Mouse (Mus musculus) erythroblast, adult 5-6 weeks (primary cell): ENCODE measurements around the gene Csnk1e. TPM values are rescaled to one million over a fixed set of nuclear protein-coding genes. Genes with fewer than 3 reads are reported as not detected.

Experiments used
- ATAC-seq: replicated peaks from 2 replicates; pipeline ENCODE4 v1.8.0; 2016; ENCODE audit warnings: moderate number of reproducible peaks, mild to moderate bottlenecking, moderate TSS enrichment, inconsistent platforms; ENCODE audit not compliant: poor library complexity, low FRiP score, severe bottlenecking
- total RNA-seq, 2 experiments: library from RNA; stranded (forward) in 1 of 2; stranded (reverse) in 1 of 2; fragments of 150-400 nt in 1 of 2; fragments of 200-764, 138-1000 nt in 1 of 2; gene quantifications; 2 replicates each; pipeline versions ENCODE4 v1.2.3 to v1.2.4; 2015 to 2017; ENCODE audit warnings: low replicate concordance in 2 of 2

Csnk1e gene
- total RNA-seq, 2 experiments from 2014 or later, result 14.6 to 16.3 TPM

DNA sequence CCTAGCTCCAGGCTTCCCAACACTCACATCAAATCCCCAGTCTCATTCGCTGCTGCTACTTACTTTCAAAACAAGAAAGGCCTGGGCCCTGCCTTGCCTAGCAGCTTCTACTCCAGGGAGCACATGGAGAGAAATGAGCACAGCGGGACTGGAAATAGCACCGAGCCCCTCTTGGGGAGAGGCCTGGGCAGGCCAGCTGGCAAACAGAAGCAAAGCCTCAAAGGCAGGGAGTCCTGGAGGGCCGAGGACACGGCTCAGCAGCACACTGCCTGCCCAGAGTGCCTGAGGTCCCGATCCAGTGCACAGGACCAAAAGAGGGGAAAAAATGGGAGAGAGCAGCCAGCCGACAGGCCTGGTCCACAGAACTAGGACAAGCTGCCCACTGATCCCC, 54.4 kb downstream of the Csnk1e start:
- no peak for ATAC-seq

DNA sequence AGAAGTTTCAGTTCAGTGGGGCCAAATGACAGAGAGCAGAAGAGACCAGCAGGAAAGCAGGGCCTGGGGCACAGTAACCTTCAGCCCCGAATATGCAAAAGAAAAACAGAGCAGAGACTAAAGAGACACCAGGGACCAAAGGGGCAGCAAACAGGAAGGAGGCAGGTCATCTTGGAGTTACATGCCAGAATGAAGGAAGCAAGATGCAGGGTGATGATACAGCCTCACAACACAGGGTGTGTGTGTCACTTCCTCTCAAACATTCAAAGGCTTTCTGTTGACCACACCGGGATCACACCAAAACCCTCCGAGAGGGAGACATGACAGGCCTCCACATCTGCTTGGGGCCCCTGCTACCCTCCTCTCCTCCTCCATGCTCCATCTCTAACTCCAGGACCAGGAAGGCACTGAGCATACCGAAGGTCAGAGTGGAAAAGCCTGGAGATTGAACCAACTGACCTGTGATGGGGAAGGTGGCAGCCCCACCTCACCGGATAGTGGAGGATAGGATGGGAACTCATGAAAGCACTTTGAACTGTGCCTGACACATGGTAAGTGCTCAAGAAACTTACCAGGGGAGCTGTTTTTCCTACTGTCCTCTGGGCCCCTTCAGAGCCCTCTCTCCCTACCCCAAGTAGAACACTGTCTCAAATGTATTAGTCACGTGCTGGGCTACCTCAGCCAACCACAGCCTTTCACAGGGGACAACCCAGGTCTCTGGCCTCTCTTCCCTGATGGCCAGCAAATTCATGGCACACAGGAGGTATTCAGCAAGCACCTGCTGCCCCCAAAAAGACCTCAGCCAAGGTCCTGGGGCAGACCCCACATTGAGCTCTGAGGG, 55.0 kb downstream of the Csnk1e start:
- ATAC-seq, result no peak

DNA sequence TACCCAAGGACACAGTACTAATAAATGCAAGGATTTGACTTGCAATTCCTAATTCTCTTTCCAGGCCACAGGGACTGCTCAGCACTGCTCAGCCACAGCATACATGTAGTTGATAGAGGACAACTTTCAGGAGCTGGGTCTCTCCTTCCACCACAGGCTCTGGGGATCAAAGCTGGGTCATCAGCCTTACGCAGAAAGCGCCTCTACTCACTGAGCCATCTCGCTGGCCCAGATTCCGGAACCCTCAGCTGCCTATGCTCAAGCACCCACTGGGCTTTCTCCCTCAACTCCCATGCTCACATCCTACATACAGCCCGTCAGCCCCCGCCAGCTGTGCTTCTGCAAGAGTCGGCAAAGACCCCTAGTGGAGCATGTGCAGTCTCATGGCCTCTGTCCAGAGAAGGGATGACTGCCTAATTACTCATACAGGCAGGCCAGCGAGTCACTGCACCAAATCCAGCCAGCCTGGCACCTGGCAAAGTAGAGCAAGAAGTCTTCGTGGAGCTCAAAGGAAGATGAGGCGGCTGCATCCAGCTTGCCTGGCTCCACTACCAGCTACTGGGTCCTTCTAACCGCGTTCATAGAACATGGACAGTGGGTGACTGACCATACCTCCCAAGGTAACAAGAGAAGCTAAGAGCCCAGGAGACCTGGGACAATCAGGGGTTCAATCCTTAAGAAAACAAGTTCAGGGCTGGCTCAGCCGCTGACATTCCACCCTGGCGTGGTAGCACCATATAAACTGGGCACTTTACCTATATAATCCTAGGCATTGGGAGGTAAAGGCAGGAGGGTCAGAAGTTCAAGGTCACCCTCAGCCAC, 55.9 kb downstream of the Csnk1e start:
- no peak for ATAC-seq

DNA sequence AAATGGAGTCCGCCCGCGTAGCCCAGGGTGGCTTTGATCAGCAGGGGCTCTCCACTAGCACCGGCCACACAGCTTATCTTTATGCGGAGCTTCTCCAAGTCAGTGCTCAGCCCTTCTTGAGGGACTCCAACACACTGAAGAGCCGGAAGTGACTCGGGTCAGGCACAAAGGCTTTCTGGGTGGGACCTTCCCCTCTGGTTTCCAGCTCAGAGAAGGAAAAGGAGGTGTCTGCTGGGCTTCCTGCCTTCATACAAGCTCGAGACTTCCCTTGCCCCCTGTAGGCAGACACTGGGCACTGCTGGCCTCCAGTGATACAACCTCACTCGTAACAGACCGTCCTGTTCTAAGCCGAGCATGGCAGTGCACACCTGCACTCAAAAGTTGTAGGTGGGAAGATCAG, 58.6 kb downstream of the Csnk1e start:
- ATAC-seq, result no peak

DNA sequence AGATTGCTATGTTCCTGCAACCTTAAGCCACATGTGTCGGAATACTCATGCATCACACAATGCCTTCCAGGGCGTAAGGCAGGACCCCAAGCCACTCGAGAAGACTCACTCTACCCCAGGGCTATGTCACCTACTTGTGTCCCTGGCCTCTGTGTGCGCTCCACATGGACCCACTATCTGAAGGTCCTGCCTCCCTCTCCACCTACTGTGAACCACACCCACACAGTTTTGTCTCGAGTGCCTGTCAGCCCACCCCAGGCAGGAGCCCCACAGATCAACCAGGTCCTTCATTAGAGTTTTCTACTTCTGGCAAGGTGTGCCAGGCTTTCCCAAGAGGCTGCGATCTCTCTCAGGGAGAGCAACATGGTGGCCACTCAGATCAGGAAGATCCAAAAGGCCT, 60.1 kb downstream of the Csnk1e start:
- ATAC-seq, result no peak

DNA sequence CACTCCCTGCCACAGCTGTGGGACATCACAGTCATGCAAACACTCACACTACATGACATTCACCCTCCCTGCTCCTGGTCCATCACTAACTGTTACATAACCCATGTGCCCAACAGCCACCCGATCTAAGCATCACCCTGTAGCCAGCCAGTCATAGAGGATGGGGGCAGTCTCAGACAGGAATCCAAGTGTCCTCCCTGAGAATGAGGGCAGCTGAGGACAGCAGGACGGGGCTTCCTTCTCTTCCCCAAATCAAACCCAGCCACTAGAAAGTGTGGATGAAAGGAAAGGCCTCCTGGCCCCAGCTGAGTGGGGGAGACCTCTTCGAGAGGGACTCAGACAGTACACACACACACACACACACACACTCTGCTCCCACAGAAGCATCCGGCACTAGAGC, 60.5 kb downstream of the Csnk1e start:
- no peak for ATAC-seq

DNA sequence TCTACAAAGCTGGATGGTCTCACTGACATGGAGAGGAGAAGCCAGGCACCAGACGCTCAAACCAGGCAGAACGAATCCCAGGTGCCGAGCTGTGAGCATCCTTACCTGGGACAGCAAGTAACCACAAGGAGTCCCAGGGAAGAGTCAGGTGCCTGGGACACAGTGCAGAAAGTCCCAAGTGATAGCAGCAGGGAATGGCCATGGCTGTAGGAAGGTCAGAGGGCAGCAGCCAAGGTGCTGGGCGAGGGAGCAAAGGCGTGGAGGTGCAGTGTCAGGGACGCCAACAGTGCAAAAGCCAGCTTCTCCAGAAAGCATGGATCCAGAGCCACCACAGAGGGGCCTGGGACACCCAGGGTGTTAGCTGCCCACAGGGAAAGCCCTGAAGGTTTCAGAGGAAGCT, 62.3 kb downstream of the Csnk1e start:
- ATAC-seq, result no peak

DNA sequence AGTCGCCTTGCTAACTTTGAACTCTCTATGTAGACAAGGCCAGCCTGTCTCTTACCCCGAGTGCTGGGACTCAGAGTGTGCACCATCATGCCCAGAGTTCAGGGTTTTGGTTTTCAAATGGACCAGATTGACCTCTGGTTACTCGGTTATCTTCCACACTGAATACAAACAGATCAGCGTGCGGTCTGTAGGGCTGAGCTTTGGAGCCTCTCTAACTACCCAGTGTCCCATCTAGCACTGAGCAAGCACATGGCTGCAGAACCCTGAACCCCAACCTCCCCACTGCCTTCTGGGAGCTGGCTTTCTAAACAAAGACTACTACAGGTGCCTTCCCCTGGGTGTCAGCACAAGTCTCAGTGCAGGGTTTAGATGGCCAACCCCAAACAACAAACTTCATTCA, 62.8 kb downstream of the Csnk1e start:
- no peak for ATAC-seq

DNA sequence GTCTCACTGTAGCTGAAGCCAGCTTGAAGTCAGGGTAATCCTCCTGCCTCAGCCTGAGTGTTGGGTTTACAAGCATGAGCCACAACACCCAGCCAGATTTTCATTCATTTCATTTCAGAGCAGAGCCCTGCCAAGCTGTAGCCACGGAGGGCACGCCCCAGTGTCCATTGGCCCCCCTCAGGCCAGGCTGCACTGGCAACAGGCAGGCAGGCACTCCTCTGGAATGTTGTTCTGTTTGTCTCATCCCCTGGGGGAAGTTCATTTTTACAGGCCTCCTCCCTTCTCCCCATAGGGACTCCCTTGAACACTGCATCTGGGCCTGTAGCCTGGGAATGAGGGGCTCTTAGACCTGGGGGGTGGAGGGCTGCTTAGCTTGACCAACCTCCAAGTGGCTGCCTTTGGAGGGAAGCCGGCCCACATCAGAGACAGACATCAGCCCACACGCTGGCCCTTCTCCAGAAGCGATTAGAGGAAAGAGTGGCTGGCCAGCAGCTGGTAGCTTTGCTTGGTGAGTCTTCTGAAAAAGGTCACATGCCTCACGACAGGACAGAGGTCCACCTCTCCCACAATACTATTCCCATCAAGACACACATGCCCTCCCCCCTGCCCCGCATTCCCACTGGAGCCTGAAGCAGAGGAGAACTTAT, 63.8 kb downstream of the Csnk1e start:
- no peak for ATAC-seq

DNA sequence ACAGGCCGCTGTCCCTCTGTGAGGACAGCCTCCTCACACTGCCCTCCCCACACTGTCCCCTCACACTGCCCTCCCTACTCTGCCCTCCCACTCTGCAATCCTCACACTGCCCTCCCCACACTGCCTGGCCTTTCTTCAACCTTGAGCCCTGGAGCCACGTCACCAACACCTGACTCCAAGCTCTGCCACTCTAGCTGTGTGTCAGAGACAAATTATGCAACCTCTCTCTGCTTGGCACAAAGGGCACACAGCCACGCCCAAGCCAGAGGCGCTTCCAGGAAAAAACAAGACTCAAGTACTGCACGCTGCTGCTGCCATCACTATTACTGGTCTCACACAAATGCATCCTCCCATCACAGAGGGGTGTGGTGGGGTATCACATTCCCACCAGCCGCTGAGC, 64.9 kb downstream of the Csnk1e start:
- no peak for ATAC-seq

DNA sequence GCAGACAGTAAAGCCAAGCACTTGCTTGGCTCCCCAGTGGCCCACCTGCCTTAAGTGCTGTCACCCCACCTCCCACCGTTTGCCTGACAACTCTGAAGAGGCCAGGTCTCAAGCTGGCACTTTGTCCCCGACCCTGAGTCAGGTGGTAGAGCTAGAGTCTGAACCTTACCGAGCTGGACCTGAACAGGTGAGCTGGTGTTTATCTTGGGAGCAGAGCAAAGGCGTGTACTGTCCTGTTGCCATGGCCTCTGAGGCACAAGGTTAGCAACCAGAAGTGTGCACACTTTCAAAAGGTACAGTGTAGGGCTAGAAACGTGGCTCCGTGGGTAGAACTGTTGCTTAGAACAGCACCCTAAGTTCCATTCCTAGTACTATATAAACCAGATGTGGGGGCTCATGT, 67.2 kb downstream of the Csnk1e start:
- no peak for ATAC-seq

DNA sequence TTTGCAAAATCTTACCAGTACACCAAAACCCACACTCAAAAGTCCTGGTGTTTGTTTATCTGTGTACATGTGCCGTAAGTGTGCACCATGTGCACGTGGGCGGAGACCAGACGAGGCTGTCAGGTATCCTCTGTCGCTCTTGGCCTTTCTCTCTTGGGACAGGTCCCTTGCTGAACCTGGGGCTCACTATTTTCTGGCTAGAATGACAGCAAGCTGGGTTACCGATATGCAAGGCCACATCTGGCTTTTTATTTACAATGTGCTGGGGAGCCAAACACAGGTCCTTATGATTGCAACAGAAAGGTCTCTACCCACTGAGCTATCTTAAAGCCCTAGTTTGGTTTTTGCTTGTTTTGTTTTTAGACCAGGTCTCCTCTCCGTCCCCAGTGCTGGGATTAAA, 67.8 kb downstream of the Csnk1e start:
- no peak for ATAC-seq

DNA sequence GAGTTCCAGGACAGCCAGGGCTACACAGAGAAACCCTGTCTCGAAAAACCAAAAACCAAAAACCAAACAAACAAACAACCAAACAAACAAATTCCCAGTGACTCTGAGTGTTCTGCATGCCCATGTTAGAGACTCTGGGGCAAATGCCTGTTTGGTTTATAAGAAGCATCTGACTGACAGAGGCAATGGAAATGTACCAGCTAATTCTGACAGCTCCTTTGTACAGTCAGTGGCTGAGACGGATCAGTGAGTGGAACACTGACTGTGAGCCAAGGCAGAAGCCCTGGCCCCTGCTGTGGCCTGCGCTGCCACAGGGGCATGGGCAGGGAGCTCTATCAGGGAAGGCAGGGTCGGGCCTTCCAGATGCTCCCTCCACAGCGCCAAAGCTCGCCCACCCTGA, 68.3 kb downstream of the Csnk1e start:
- no peak for ATAC-seq

DNA sequence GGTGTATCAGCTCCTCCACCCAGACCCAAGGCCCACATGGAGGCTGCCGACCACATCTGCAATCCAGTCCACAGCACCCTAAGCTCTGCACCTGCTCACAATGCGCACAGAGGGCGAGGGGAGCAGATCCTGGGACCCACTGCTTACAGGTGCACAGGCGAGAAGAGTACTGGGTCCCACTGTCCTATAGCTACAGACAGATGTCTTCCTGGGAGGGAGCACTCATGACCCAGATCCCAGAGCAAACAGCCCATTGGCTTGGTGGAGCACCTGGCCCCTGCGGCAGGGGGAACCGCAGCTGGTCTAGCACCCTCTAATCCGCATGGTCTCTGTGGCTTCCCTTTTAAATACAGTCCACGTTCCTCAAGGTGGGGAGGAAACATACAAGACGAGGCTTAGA, 73.7 kb downstream of the Csnk1e start:
- ATAC-seq, result no peak

DNA sequence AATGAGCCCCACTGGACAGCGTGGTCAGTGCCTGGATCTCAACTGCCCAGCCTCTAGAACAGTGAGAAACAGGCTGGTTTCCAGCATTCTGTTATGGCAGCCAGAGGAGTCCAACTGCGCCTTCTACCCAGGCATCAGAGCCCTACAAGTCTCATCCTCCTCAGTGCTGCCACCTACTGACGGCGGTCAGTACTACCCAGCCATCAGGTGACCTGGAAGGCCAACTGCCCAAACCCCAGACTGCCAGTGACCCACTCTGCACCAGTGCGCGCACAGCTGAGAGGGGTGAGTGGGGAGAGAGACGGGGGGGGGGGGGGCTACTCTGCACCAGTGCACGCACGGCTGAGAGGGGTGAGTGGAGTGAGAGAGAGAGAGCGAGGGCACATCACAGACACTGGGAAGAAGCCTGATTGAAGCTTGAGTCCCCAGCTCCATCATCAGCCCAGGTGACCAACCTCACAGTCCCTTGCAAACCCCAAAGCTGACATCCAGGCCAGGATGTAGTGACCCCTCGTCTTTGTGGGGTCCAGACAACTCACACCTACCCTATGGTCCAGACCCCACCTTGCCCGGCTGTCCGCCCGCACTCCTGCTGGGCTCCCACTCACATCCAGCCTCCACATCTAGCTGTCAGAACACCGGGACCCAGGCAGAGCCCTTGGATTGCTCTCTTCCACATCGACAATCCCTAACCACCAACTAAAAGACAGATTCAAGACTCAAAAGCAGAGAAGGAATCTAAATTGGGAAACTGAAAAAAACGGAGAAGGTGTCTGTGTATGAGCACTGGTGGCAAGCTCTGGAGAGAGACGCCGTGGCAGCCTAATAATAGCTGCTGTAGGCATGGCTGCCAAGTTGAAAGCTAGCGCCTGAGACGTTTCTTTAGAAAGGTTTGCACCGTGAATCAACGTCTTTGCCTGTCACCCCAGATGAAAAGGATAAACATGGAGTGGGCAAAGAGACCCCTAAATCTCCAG, 74.6 kb downstream of the Csnk1e start:
- peak; percentile 81 for ATAC-seq

DNA sequence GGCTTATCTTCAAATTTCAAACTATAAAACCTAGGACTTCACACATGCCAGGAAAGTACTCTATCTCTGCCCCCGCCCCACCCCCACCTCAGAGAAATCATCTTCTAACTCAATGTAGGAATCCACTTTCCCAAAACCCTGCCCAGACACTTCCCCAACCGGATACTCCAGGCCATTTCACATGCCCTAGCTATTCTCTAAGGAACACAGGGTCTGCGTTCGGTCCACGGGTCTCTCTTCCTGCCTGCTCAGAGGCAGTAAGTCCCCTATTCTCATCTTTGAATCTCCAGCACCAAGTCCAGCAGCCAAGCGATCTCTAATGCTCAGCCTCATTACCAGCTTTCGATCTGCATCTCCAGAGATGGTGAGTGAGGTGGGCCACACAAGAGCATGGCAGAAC, 75.7 kb downstream of the Csnk1e start:
- ATAC-seq, result no peak

DNA sequence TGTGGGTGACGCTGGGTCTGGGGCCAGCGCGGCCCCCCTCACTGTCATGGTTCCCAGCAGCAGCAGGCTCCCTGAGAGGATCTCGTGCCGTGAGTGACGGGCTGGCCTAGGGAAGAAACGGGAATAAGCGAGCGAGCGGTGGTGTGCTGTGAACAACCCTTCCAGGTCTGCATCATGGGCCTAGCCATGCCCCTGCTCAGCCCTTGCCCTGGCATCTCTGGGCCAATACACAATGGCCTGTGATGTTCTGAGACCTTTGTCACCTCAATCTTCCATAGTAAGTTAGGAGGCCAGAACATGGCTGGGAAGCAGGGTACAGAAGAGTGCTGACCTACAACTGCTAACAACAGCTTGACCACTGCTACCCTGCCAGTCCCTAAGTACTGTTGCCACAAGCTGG, 76.8 kb downstream of the Csnk1e start:
- no peak for ATAC-seq

DNA sequence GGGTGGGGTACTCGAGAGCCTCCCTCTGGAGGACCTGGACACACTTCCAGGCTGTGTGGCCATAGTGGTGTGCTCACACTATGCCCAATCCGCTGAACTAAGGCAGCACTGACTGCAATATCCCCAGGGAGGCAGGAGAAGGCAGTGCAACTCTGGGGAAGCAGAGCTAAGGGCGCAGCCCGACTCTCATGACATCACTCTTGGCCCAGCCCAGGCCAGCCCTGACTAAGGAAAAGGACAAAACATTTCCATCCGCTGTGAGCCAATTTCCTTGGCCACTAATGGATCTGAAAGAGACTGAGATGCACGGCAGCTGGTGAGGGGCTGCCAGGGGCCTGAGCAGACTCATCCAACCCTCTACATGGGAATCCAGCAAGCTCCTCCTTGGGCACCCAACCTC, 77.7 kb downstream of the Csnk1e start:
- ATAC-seq, result no peak

DNA sequence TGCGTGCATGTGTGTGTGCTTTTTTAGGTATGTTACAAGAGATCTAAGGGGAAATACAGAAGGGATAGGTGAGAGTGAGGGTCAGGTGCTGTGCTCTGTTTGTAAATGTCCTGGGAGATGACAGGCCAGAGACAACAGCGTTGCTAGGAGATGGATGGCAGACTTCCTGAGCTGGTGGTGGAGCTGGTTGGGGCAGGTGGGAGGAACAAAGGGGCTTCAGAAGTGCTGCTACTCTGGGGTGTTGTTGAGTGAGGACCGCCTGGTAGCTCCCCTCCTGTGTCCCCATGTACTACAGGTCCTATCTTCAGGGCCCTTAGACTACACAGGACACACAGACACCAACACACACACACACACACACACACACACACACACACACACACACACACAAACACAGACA, 80.6 kb downstream of the Csnk1e start:
- no peak for ATAC-seq
